ENCODE assay signal across 9 mouse cellular contexts in genomic region chr10:84657437-84658087, GRCm38 (mm10). TPM values are rescaled to one million over a fixed set of nuclear protein-coding genes. Genes with fewer than 3 reads are reported as not detected.
DNase-seq lines count a peak whose midpoint lies in the region; ATAC-seq and TF ChIP-seq lines count a peak whose summit lies in the region.
"Had no signal": no experiment of that assay in that cellular context is flagged by ENCODE, and none has a peak within 500 bp of the region (broad histone marks: within the 10 kb centered on the region; RNA-seq: fewer than 3 reads in every experiment).

No protein-coding gene starts in this region.

- no peak overlapping the region for H3K9ac ChIP-seq in heart, embryonic 15.5 days
- H3K9ac ChIP-seq in midbrain, postnatal 0 days (replicated peaks; ENCODE audit: low read length, poor library complexity, severe bottlenecking) = no peak overlapping the region

- no peak overlapping the region for H3K4me3 ChIP-seq in heart, embryonic 15.5 days
- H3K4me3 ChIP-seq in midbrain, postnatal 0 days (ENCODE audit: low read depth, low read length) = no peak overlapping the region

- no peak for TF ChIP-seq CTCF in midbrain, postnatal 0 days (IDR thresholded peaks at IDR 0.05)

- peaks cover 18% of the 10 kb centered on the region for H3K4me1 ChIP-seq in heart, embryonic 15.5 days (replicated peaks)
- H3K4me1 ChIP-seq in midbrain, postnatal 0 days (ENCODE audit: insufficient read depth, low read length) = no peaks in the 10 kb centered on the region

- intact Hi-C loops in gastrocnemius, postnatal 14 days (cut with DNase I; ENCODE audit: low total_unique reads) = no loop called here

- peak; percentile 8 for DNase-seq in gastrocnemius, postnatal 14 days
- DNase-seq in gastrocnemius, postnatal 25 days = no peak
- peak; percentile 14 for DNase-seq in lung, postnatal 25 days (ENCODE audit: low spot score)
- DNase-seq in lung, postnatal 14 days = no peak
- peak; percentile 16 for DNase-seq in midbrain, postnatal 0 days (ENCODE audit: low spot score)
- DNase-seq in kidney, adult 11 months = no peak

- H3K36me3 ChIP-seq in heart, embryonic 15.5 days = peaks cover 16% of the 10 kb centered on the region
- peaks cover 6% of the 10 kb centered on the region; the same call in 1 of the 2 replicates for H3K36me3 ChIP-seq in midbrain, postnatal 0 days (ENCODE audit: insufficient read depth, low read length)

- 38% methylated on average over 6 of the region's 6 CpGs for WGBS in heart, embryonic 15.5 days
- WGBS in midbrain, postnatal 0 days = 25% methylated on average over 6 of the region's 6 CpGs

- ATAC-seq in heart, embryonic 15.5 days (replicated peaks; ENCODE audit: insufficient number of reproducible peaks, insufficient read depth, low FRiP score, low read depth) = no peak
- ATAC-seq in midbrain, postnatal 0 days (ENCODE audit: low FRiP score) = no peak
- ATAC-seq in megakaryocyte, adult 5-6 weeks (ENCODE audit: poor library complexity, severe bottlenecking) = no peak
- ATAC-seq: inflammation-experienced regulatory T-cells, adult 6 months had no signal

- H3K9me3 ChIP-seq in heart, embryonic 15.5 days (replicated peaks) = no peaks in the 10 kb centered on the region
- H3K9me3 ChIP-seq in midbrain, postnatal 0 days (ENCODE audit: low read length) = no peaks in the 10 kb centered on the region

- no peak overlapping the region for H3K4me2 ChIP-seq in heart, embryonic 15.5 days
- no peak overlapping the region for H3K4me2 ChIP-seq in midbrain, postnatal 0 days (ENCODE audit: low read depth, low read length, poor library complexity, severe bottlenecking)

- peak overlapping the region; percentile 60; the same call in 1 of the 2 replicates for H3K27ac ChIP-seq in heart, embryonic 15.5 days
- H3K27ac ChIP-seq in midbrain, postnatal 0 days (ENCODE audit: low read depth, low read length) = no peak overlapping the region

- no peaks in the 10 kb centered on the region for H3K27me3 ChIP-seq in heart, embryonic 15.5 days
- H3K27me3 ChIP-seq in midbrain, postnatal 0 days (ENCODE audit: insufficient read depth, low read length) = no peaks in the 10 kb centered on the region

RNA-seq across cellular contexts. Expression of gene Polr3b, which starts 35.5 kb away (rescaled TPM):
- total RNA-seq in gastrocnemius, postnatal 14 days (2021) = 10 to 100 TPM; 13.0 to 13.1 TPM
- 10 to 100 TPM in 1 of 2 experiments, 1 to 10 TPM in 1; 8.1 to 11.3 TPM for total RNA-seq in gastrocnemius, postnatal 25 days (2021)
- polyA plus RNA-seq in heart, embryonic 15.5 days (2015; fragmentation: Nextera tagmentation; extraction: Ambion mirVana) = 8.0 and 8.9 TPM in 2 replicates
- 11.0 and 13.4 TPM in 2 replicates for total RNA-seq in midbrain, postnatal 0 days (2014; rRNA removed)
- 10.2 and 10.5 TPM in 2 replicates for polyA plus RNA-seq in midbrain, postnatal 0 days (2015; fragmentation: Nextera tagmentation; extraction: Ambion mirVana)
- total RNA-seq in megakaryocyte, adult 5-6 weeks (2015) = 20.0 and 20.1 TPM in 2 replicates
- total RNA-seq in megakaryocyte, adult 5-6 weeks (2017) = 26.3 and 28.7 TPM in 2 replicates

Comparison
In these comparisons a context has a peak if more than half of its experiments do, and no peak if none do; other contexts are left out.
1. DNase-seq: peak in gastrocnemius, postnatal 14 days (single experiment), lung, postnatal 25 days (single experiment) and midbrain, postnatal 0 days (single experiment); none in gastrocnemius, postnatal 25 days (single experiment), lung, postnatal 14 days (single experiment) and kidney, adult 11 months (single experiment).